Mouse (Mus musculus) c-Kit-positive CD71-negative TER-119-negative erythroid progenitor cells, embryonic 14.5 days (primary cell): ENCODE measurements around the gene Tenm4.

Experiments used
- DNase-seq: peaks from one replicate; pipeline ENCODE4 v3.0.0-alpha.2; 2013; ENCODE audit warnings: low read depth

Gene Tenm4

DNA sequence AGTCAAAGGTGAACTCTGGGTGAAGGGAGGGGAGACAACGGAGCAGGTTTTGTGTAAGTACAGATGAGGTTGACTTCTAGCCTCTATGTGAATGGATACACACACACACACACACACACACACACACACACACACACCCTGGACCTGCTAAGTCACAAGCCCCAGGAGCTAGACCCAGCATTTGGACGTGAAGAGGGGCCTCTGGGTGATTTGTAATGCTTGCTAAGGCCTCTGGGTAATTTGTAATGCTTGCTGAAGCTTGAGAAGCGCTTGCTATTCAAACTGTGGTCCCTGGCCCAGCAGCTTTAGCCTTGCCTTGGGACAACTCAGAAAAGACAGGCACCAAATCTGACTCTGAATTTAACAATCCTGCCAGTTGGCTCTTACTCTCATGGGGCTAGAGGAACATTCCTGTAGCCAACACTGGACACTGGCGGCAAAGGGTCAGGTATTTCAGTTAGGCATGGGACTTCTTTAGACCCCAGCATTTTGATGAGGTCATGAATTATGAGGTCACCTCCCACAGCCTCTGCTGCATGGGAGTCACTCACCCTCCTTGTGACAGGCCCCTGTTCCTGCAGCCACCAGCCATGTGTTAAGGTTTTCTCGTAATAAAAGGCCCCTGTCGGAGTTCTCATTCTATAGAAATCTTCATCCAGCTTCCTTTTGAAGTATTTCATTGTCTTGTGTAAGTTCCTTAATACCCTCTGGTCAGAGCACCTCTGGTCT lies 237.3 kb downstream of the Tenm4 start:
- DNase-seq = no peak

- DNase-seq = no peak
Observed at GRCm38 (mm10) chr7:96409323-96409880, 238.4 kb downstream of the Tenm4 start.

GRCm38 (mm10) chr7:96413822-96414221 lies 242.8 kb downstream of the Tenm4 start:
- no peak for DNase-seq

DNA sequence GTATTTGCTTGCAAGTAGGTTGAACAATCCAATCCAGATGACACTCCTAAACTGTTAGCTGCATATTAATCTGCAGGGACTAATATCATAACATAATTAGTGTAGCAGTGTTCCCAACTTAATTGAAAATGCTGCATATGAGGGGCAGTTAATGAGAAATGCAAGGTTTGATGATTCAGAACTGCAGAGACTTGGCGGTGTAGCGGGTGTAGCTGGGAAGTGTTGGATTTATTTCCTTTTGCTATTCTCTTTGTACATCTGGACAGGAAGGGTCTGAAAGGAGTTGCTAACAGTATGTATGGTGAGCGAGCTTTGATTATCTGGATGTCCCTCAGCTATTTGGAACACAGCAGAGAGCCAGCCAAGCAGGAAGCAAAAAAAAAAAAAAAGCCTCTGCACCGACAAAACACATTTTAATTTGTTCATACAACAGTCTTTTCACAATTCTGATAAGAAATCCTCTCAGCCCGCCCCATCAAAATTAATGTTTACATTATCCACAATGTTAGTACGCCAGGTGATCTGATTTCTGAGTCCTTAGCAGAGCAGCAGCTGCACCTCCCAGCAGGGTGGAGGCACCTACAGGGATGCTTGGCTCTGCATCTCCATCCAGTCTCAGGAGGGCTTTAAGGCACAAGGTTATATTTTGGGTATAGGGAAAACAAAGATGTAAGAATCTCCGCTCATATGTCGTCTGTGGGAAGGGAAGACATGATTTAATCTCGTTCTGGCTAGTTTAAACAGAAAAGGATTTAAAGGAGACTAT lies 243.4 kb downstream of the Tenm4 start:
- no peak for DNase-seq

DNA sequence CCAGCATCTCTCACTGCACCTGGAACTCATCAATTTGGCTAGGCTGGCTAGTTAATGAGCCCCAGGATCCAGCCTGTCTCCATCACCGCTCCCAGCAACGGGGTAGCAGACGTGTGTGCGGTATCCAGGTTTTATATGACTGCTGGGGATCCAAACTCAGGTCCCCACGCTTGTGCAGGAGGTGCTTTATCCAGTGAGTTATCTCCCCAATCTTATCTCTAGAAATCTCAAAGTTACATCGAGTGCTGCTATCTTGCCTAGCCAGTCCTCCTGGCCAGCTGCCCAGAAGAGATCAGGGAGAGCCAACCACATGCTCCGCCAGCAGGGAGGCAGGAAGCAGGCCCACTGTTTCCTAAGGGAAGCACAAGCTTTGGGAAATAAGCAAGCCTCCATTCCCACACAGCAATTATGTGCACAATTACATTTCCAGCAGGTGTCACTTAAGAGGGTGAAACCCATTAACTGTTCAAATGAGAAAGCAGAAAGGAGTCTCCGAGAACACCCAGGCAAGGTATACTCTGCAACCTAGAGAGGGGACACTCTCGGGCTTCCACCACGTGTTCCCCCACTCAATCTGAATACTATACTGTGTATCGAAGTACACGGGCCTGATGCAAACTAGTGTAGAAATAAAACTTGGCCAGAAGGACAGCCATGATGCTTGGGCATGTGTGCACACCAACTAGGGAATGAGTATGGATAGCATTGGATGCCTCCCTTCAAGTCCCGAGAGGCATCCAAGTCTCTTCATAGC lies 246.4 kb downstream of the Tenm4 start:
- no peak for DNase-seq

DNA sequence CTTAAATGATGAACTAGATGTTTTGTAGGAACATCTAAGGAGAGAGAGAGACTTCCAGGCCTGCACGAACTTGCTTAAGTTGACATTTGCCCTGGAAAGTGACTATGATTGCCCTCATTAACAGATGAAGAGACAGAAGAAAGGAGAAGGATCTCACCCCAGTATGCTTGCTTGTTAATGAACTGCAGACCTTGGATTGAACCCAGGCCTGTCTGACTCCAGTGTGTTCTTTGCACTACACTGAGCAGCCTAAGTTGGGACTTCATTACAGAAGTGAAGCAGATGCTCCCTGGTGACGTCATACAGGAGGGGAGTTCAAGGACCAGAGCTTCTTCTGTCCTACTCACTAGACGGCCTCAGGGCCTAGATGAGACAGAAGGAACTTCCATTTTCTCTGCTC lies 247.1 kb downstream of the Tenm4 start:
- no peak for DNase-seq

DNA sequence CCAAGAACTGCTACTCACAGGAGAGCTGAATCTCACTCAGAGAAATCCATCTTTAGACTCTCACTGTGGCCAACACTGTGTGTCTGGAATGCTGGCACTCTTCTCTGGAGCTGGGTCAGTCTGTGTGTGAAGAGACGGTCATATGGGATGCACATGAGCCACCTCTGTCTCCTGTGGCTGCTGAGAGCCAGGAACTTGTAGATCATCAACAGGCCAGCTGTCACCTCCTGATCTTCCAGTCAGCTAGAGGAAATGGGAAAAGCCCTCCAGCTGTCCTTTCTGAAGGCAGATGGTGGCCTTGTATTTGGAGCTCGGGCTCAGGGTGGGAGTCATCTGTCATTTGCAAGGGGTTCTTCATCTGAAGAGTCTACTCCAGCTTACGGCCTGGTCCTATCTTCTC lies 249.0 kb downstream of the Tenm4 start:
- DNase-seq = no peak

DNA sequence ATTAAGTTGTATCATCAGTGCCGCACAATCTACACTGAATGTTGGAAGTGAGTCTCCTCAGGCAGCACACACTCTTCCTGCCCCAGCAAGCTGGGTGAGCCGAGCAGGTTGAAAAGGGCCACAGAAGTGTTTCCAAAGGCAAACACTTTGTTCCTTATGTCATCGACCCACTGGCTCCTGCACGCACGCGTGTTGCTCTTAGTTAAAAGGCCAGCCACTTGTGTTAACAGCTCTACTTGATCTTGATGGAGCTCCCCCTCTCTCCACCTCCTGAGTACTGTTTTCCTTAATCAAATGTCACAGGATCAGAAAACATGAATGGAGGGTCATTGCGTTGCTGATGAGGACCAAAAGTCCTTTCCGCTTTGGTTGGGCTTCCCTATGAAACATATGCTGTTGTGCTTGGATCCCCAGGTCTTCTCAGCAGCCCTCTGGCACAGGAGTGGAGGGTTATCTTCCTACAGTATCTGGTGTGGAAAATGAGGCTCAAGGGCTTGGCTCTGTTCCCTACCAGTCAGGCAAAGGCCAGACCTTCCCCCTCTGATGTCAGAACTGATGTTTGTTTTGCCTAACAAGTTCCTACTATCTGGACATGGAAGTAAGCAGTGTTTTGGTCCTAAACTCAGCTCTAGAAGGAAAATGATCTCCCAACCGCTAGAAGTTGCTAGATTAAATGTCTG lies 250.0 kb downstream of the Tenm4 start:
- DNase-seq = no peak

GRCm38 (mm10) chr7:96426954-96427353 lies 255.9 kb downstream of the Tenm4 start:
- DNase-seq = no peak

DNA sequence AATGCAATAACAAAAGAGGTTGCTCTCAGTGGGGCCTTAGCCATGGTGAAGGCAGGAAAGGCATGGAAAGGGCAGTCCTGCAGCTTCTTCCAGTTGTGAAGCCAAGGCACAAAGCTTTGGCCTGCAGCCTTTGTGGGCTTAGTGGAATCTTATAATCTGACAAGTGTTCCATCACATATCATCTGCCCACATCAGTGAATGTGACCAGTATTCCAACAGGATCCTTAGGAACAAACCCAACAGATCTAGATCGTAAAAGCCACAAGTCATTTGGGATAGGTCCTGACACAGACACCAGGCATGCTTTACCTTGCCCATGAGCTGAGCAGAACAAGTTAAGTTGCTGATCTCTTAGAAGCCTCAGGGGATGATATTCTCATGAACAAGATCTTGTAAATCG lies 262.3 kb downstream of the Tenm4 start:
- no peak for DNase-seq

GRCm38 (mm10) chr7:96438392-96438791 lies 267.3 kb downstream of the Tenm4 start:
- DNase-seq = no peak

GRCm38 (mm10) chr7:96440161-96440707 lies 269.2 kb downstream of the Tenm4 start:
- no peak for DNase-seq

- no peak for DNase-seq
Observed at GRCm38 (mm10) chr7:96445771-96446170, 274.7 kb downstream of the Tenm4 start.

DNA sequence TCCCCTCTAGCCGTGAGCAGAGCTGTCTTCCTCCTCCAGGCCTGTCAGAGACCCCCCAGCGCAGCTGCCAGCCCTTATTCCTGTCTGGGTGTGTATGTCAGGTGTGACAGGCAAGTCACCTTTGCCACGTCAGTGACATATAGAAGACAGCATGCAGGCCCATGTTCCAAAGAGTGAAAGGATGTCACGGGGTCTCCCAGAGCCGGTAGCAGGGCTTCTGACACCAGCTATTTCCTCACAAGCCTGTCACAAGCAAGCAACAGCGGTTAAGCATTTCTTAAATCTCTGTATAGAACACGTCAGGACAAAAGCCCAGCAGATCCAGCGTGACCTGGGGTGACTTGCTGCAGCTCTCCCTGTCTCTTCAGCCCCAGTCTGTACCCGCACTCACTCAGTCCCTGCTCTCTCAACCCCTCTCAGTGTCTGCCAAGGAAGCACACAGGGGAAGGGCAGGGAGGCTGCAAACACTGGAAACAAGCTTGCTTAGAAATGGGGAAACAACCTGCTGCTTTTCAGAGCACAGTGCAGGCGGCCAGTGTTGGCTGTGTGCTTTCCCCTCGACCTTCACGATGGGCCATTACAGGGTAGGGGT lies 276.9 kb downstream of the Tenm4 start:
- no peak for DNase-seq

DNA sequence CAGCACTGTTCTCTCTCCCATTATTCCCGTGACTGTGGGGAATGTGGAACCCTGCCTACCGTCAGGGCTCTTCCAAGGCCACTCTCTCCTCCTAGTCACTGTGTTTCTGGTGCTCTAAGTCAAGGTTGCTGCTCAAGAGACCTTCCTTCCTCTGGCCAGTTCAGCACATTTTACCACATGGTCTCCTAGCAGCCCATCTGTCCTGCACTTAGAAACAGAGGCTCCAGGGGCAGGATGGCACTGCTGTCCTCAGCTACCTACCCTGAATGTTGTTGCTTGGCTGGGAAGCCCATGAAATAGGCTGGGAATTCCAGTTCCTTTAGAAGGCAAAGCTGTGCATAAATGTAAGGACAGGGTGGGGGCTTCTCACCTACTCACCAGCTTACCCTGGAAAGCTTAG lies 284.9 kb downstream of the Tenm4 start:
- no peak for DNase-seq

DNA sequence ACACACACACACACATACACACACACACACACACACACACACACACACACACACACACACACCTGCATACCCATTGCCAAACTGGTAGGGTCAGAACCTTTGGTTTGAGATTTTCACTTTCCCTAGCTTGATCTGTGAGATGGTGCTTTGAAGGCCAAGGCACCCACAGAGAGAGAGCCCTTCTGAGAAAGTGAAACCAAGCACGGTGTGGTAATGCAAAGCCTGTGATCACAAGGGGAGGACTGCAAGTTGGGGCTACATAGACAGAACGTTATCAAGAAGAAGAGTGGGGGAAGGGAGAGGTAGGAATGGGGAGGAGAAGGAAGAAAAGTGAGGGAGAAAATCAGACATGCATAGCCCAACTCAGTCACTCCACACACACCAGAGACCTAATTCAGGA lies 285.6 kb downstream of the Tenm4 start:
- DNase-seq = no peak

DNA sequence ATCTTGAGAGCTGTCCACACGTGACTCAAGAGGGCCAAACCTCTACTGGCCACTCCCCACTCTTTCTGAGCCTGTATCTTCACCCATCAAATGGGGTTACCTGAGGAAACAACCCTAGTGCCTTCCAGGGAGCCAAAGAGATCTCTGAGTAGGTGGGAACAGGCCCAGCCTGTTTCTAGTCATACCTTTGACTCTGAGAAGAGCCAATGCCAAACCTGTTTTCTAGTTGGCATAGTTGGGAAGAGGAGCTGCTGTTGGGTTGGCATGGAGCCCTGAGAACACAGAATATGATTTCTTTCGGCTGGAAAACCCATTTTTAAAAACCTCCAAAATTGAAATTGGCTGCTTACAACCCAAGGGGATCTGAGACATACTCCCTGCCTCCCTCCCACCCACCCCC lies 286.8 kb downstream of the Tenm4 start:
- no peak for DNase-seq

GRCm38 (mm10) chr7:96458992-96459391 lies 287.9 kb downstream of the Tenm4 start:
- no peak for DNase-seq

GRCm38 (mm10) chr7:96466761-96467160 lies 295.7 kb downstream of the Tenm4 start:
- DNase-seq = no peak

- no peak for DNase-seq
Observed at GRCm38 (mm10) chr7:96470821-96471220, 299.8 kb downstream of the Tenm4 start.

DNA sequence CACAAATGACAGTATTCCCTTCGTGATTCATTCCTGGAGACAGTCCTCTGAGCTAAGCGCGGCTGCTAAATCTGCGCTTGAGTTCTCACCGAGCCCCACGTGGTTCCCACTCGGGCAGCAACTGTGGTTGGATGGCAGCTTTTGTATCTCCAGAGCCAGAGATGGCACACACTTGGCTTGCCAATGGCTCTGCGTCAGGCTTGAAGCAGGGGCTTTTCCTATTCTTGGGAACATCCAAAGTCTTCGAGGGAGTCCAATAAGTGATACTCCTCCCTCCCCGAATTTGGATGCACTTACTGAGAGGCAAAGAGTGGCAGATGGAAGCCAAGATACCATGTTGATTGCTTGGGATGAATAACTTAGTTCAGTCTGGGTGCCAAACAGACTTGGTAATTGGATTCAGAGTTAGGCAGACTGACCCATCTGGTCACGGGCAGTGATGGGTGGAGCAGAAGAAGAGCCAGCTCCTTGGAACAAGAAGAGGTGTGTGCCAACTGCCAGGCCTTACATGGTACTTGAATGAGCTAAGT lies 303.6 kb downstream of the Tenm4 start:
- DNase-seq = no peak
